ENCODE assay signal across 18 mouse cellular contexts in the genomic region with DNA sequence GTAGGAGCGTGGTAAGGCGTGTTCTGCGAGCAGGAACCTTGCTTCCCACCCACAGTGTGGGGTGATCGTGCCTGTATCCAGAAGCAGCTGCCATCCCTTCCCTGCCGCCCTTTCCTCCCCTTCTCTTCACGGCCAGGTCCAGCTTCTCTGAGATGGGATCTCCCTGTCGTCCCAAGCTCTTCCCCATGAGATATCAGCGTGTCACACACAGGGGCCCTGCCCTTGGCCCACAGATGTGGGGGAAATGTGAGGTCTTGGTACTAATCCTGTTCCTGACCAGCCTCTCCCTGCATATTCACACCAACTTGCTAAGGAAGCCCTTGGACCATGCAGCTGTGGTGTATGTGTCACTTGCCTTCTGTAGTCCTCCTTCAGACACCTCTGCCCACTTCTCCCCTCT. TPM values are rescaled to one million over a fixed set of nuclear protein-coding genes. Genes with fewer than 3 reads are reported as not detected.
DNase-seq lines count a peak whose midpoint lies in the region; ATAC-seq and TF ChIP-seq lines count a peak whose summit lies in the region.
"Had no signal": no experiment of that assay in that cellular context is flagged by ENCODE, and none has a peak within 500 bp of the region (broad histone marks: within the 10 kb centered on the region; RNA-seq: fewer than 3 reads in every experiment).

No protein-coding gene starts in this region.

- peaks cover 3% of the 10 kb centered on the region; the same call in 1 of the 2 replicates for H3K36me3 ChIP-seq in hindbrain, embryonic 10.5 days
- no peaks in the 10 kb centered on the region for H3K36me3 ChIP-seq in hindbrain, postnatal 0 days (ENCODE audit: insufficient read depth, low read length)
- no peaks in the 10 kb centered on the region for H3K36me3 ChIP-seq in spleen, adult 2 months (ENCODE audit: control insufficient read depth, insufficient read depth, low read length)
- H3K36me3 ChIP-seq in erythroblast, embryonic 14.5 days (ENCODE audit: control insufficient read depth): peaks cover 100% of the 10 kb centered on the region
- peaks cover 10% of the 10 kb centered on the region for H3K36me3 ChIP-seq in liver, embryonic 16.5 days (ENCODE audit: control insufficient read depth, insufficient read depth)
- no peaks in the 10 kb centered on the region for H3K36me3 ChIP-seq in limb, embryonic 10.5 days
- H3K36me3 ChIP-seq: hindbrain, embryonic 12.5 days; intestine, embryonic 15.5 days had no signal

- TF ChIP-seq CTCF in hindbrain, postnatal 0 days (IDR thresholded peaks at IDR 0.05; ENCODE audit: low read depth): no peak
- TF ChIP-seq CTCF in spleen, adult 2 months (IDR thresholded peaks at IDR 0.05; ENCODE audit: extremely low read depth, insufficient read depth, insufficient read length, insufficient replicate concordance): no peak

- no peak overlapping the region for H3K9ac ChIP-seq in hindbrain, postnatal 0 days (replicated peaks; ENCODE audit: low read length)
- peak overlapping the region; percentile 75 for H3K9ac ChIP-seq in liver, embryonic 16.5 days (ENCODE audit: low read depth, low read length)
- H3K9ac ChIP-seq: hindbrain, embryonic 12.5 days; intestine, embryonic 15.5 days had no signal

- DNase-seq in hindbrain, embryonic 10.5 days (ENCODE audit: low spot score): no peak
- no peak for DNase-seq in hindbrain, postnatal 0 days (ENCODE audit: low spot score)
- no peak for DNase-seq in spleen, adult 2 months (ENCODE audit: low read depth in 1 of 2, low spot score in 2 of 2)
- no peak for DNase-seq in spleen, postnatal 14 days (ENCODE audit: low spot score in 2 of 2)
- no peak for DNase-seq in urinary bladder, postnatal 4 days (ENCODE audit: low spot score in 2 of 2)
- DNase-seq in limb, embryonic 10.5 days (ENCODE audit: low spot score): no peak
- DNase-seq: gastrocnemius, postnatal 10 days; kidney, postnatal 10 days; left cerebral cortex, postnatal 4 days; lung, adult 2 months; spleen, adult 18-20 months; thymus, postnatal 25 days had no signal

- H3K9me3 ChIP-seq in hindbrain, embryonic 10.5 days: no peaks in the 10 kb centered on the region
- no peaks in the 10 kb centered on the region for H3K9me3 ChIP-seq in hindbrain, postnatal 0 days (ENCODE audit: low read length)
- no peaks in the 10 kb centered on the region for H3K9me3 ChIP-seq in erythroblast, embryonic 14.5 days (ENCODE audit: control insufficient read depth, low read length)
- no peaks in the 10 kb centered on the region for H3K9me3 ChIP-seq in liver, embryonic 16.5 days (replicated peaks; ENCODE audit: control insufficient read depth, low read length)
- H3K9me3 ChIP-seq in limb, embryonic 10.5 days (replicated peaks): no peaks in the 10 kb centered on the region
- H3K9me3 ChIP-seq: hindbrain, embryonic 12.5 days; intestine, embryonic 15.5 days had no signal

- ATAC-seq in hindbrain, postnatal 0 days: no peak
- ATAC-seq in liver, embryonic 16.5 days (ENCODE audit: low read depth): peak; percentile 39
- ATAC-seq: intestine, embryonic 15.5 days had no signal

- H3K4me1 ChIP-seq in hindbrain, embryonic 10.5 days (replicated peaks): peaks cover 100% of the 10 kb centered on the region
- H3K4me1 ChIP-seq in hindbrain, postnatal 0 days (ENCODE audit: insufficient read depth, low read length): peaks cover 16% of the 10 kb centered on the region
- peaks cover 24% of the 10 kb centered on the region; the same call in 1 of the 2 replicates for H3K4me1 ChIP-seq in spleen, adult 2 months (ENCODE audit: control insufficient read depth, insufficient read depth, insufficient read length)
- peaks cover 89% of the 10 kb centered on the region for H3K4me1 ChIP-seq in erythroblast, embryonic 14.5 days (ENCODE audit: control insufficient read depth)
- H3K4me1 ChIP-seq in liver, embryonic 16.5 days (ENCODE audit: control insufficient read depth, low read depth, low read length): peaks cover 84% of the 10 kb centered on the region
- peaks cover 49% of the 10 kb centered on the region for H3K4me1 ChIP-seq in limb, embryonic 10.5 days

- WGBS in hindbrain, embryonic 10.5 days: 83% methylated on average over 8 of the region's 8 CpGs
- 82% methylated on average over 8 of the region's 8 CpGs for WGBS in hindbrain, postnatal 0 days
- WGBS in spleen, adult 2 months: 80% methylated on average over 8 of the region's 8 CpGs
- 26% methylated on average over 8 of the region's 8 CpGs for WGBS in liver, embryonic 16.5 days (ENCODE audit: insufficient replicate concordance)
- WGBS in limb, embryonic 10.5 days: 74% methylated on average over 8 of the region's 8 CpGs

- H3K4me2 ChIP-seq in hindbrain, postnatal 0 days (ENCODE audit: low read depth, low read length): no peak overlapping the region
- peak overlapping the region; percentile 94 for H3K4me2 ChIP-seq in liver, embryonic 16.5 days (ENCODE audit: low read depth, low read length)
- H3K4me2 ChIP-seq: hindbrain, embryonic 12.5 days had no signal

- peak overlapping the region; percentile 50 for H3K27ac ChIP-seq in hindbrain, embryonic 10.5 days
- H3K27ac ChIP-seq in hindbrain, postnatal 0 days: no peak overlapping the region
- peak overlapping the region; percentile 14; the same call in 1 of the 2 replicates for H3K27ac ChIP-seq in spleen, adult 2 months (ENCODE audit: insufficient read depth, low read length)
- H3K27ac ChIP-seq in liver, embryonic 16.5 days (ENCODE audit: low read length): peak overlapping the region; percentile 92
- no peak overlapping the region; the same call in 1 of the 2 replicates for H3K27ac ChIP-seq in limb, embryonic 10.5 days
- H3K27ac ChIP-seq: hindbrain, embryonic 12.5 days; intestine, embryonic 15.5 days; layer of hippocampus, adult 2 months; macrophage had no signal

- H3K27me3 ChIP-seq in hindbrain, embryonic 10.5 days (ENCODE audit: insufficient read depth, poor library complexity, severe bottlenecking): peaks cover 72% of the 10 kb centered on the region
- no peaks in the 10 kb centered on the region for H3K27me3 ChIP-seq in hindbrain, postnatal 0 days (ENCODE audit: insufficient read depth, low read length)
- no peaks in the 10 kb centered on the region for H3K27me3 ChIP-seq in spleen, adult 2 months (ENCODE audit: control insufficient read depth, insufficient read depth, low read length)
- H3K27me3 ChIP-seq in erythroblast, embryonic 14.5 days (ENCODE audit: control insufficient read depth): no peaks in the 10 kb centered on the region
- H3K27me3 ChIP-seq in liver, embryonic 16.5 days (ENCODE audit: control insufficient read depth, insufficient read depth, low read depth, low read length): no peaks in the 10 kb centered on the region
- H3K27me3 ChIP-seq in limb, embryonic 10.5 days (ENCODE audit: low read depth, poor library complexity, severe bottlenecking): peaks cover 49% of the 10 kb centered on the region

- TF ChIP-seq POLR2A in spleen, adult 2 months (IDR thresholded peaks at IDR 0.05; ENCODE audit: low read depth, low read length): no peak

- H3K4me3 ChIP-seq in hindbrain, embryonic 10.5 days: no peak overlapping the region
- no peak overlapping the region for H3K4me3 ChIP-seq in hindbrain, postnatal 0 days (ENCODE audit: low read length)
- H3K4me3 ChIP-seq in spleen, adult 2 months (ENCODE audit: extremely low read depth, insufficient read depth, insufficient read length): no peak overlapping the region
- peak overlapping the region; percentile 84 for H3K4me3 ChIP-seq in erythroblast, embryonic 14.5 days (replicated peaks)
- peak overlapping the region; percentile 93 for H3K4me3 ChIP-seq in liver, embryonic 16.5 days (ENCODE audit: low read depth, low read length)
- no peak overlapping the region for H3K4me3 ChIP-seq in limb, embryonic 10.5 days
- H3K4me3 ChIP-seq: hindbrain, embryonic 12.5 days; intestine, embryonic 15.5 days; layer of hippocampus, adult 2 months had no signal

RNA-seq across cellular contexts. Expression of a gene that starts 5.8 kb away (rescaled TPM):
- 1.6 and 2.4 TPM in 2 replicates for polyA plus RNA-seq in hindbrain, embryonic 10.5 days (2016; fragmentation: Nextera tagmentation; extraction: Ambion mirVana)
- 28.0 and 37.6 TPM in 2 replicates for total RNA-seq in hindbrain, postnatal 0 days (2014; rRNA removed)
- 1.5 and 2.0 TPM in 2 replicates for polyA plus RNA-seq in hindbrain, postnatal 0 days (2015; fragmentation: Nextera tagmentation; extraction: Ambion mirVana)
- 73.3 and 113 TPM in 2 replicates for polyA plus RNA-seq in spleen, adult 2 months (2012; rRNA removed)
- polyA plus RNA-seq in erythroblast, embryonic 14.5 days (2012): 331 and 361 TPM in 2 replicates
- polyA plus RNA-seq in liver, embryonic 16.5 days (2015; fragmentation: Nextera tagmentation; extraction: Ambion mirVana): 6.8 and 8.1 TPM in 2 replicates
- polyA plus RNA-seq in limb, embryonic 10.5 days (2016; fragmentation: Nextera tagmentation; extraction: Ambion mirVana): 1.3 and 1.5 TPM in 2 replicates

Comparison
In these comparisons a context has a peak if more than half of its experiments do, and no peak if none do; other contexts are left out.
1. H3K27ac ChIP-seq: peak in hindbrain, embryonic 10.5 days (single experiment), spleen, adult 2 months (single experiment) and liver, embryonic 16.5 days (single experiment); none in hindbrain, postnatal 0 days (single experiment) and limb, embryonic 10.5 days (single experiment).
2. H3K4me3 ChIP-seq: peak in erythroblast, embryonic 14.5 days (single experiment) and liver, embryonic 16.5 days (single experiment); none in hindbrain, embryonic 10.5 days (single experiment), hindbrain, postnatal 0 days (single experiment), spleen, adult 2 months (single experiment) and limb, embryonic 10.5 days (single experiment).